Mouse (Mus musculus) intestine, postnatal 0 days (tissue): ENCODE measurements around the gene Hnrnpa1. TPM values are rescaled to one million over a fixed set of nuclear protein-coding genes. Genes with fewer than 3 reads are reported as not detected.

ENCODE experiments used
- ATAC-seq: fragments of 200-750 bp; cut with Nextera tagmentation; 2 replicates; pipeline ENCODE4 v1.8.0; 2017; ENCODE audit warnings: mild to moderate bottlenecking, moderate TSS enrichment, moderate library complexity
- H3K27ac ChIP-seq: fragments of 300-500 bp; sonication (generic); 2 replicates; pipeline ENCODE4 v1.5.1; 2014; ENCODE audit warnings: mild to moderate bottlenecking, low read depth, low read length, moderate library complexity
- H3K27me3 ChIP-seq: fragments of 300-500 bp; sonication (generic); replicated peaks from 2 replicates; pipeline ENCODE4 v1.6.1; 2014; ENCODE audit warnings: low read length, mixed read lengths; ENCODE audit not compliant: control insufficient read depth, insufficient read depth
- H3K36me3 ChIP-seq: fragments of 300-500 bp; sonication (generic); 2 replicates; pipeline ENCODE4 v1.6.1; 2014; ENCODE audit warnings: mild to moderate bottlenecking, moderate library complexity; ENCODE audit not compliant: control insufficient read depth, insufficient read depth
- H3K4me1 ChIP-seq: fragments of 300-500 bp; sonication (generic); replicated peaks from 2 replicates; pipeline ENCODE4 v1.6.1; 2014; ENCODE audit warnings: antibody characterized with exemption, low read length, mixed read lengths; ENCODE audit not compliant: control insufficient read depth, insufficient read depth
- H3K4me2 ChIP-seq: fragments of 300-500 bp; sonication (generic); replicated peaks from 2 replicates; pipeline ENCODE4 v1.6.1; 2014; ENCODE audit warnings: low read depth, mild to moderate bottlenecking, moderate library complexity
- H3K4me3 ChIP-seq: fragments of 300-500 bp; sonication (generic); 2 replicates; pipeline ENCODE4 v1.5.1; 2014; ENCODE audit warnings: low read depth, low read length
- H3K9ac ChIP-seq: fragments of 300-500 bp; sonication (generic); 2 replicates; pipeline ENCODE4 v1.6.1; 2014; ENCODE audit warnings: mild to moderate bottlenecking, low read depth, low read length
- H3K9me3 ChIP-seq: fragments of 300-500 bp; sonication (generic); 2 replicates; pipeline ENCODE4 v1.6.1; 2016; ENCODE audit warnings: mixed run types; ENCODE audit not compliant: control insufficient read depth
- CTCF ChIP-seq: sonication (generic); IDR thresholded peaks from 2 replicates; pipeline ENCODE4 v1.5.1; 2016; ENCODE audit warnings: low read depth, mild to moderate bottlenecking, control low read depth, antibody characterized with exemption, moderate library complexity
- WGBS: fragments of 180-500 bp; shearing (Covaris S2); extraction: QIAGEN DNeasy Blood & Tissue Kit; methylation state at CpG from one replicate; pipeline ENCODE4 v1.1.7; 2014; 5-methylcytosine and 5-hydroxymethylcytosine counted together
- microRNA counts: library from miRNA; unstranded; fragments of <30 nt; microRNA quantifications from one replicate; lab custom pipeline; 2016
- microRNA-seq: library from miRNA; unstranded; fragments of <30 nt; microRNA quantifications from one replicate; pipeline ENCODE4, GENCODE M21; 2016
- polyA plus RNA-seq: library from polyadenylated mRNA; unstranded; fragments of >200 nt; fragmentation: Nextera tagmentation; extraction: Ambion mirVana; gene quantifications from 2 replicates; pipeline ENCODE4 v1.2.1, GENCODE M21; 2015

Hnrnpa1 gene
- polyA plus RNA-seq, 1 experiment from 2014 or later = 219 TPM

- H3K9ac ChIP-seq = no peak overlapping the region
- no peak overlapping the region for H3K27ac ChIP-seq
- no peaks in the 10 kb centered on the region for H3K27me3 ChIP-seq
- 0 out of 2 replicates have a peak, but pooled peaks cover under 1% of the 10 kb centered on the region for H3K4me1 ChIP-seq
- no peak overlapping the region for H3K4me2 ChIP-seq
- H3K4me3 ChIP-seq = no peak overlapping the region
- ATAC-seq = no peak
- peaks cover 59% of the 10 kb centered on the region for H3K36me3 ChIP-seq
- H3K9me3 ChIP-seq = no peaks in the 10 kb centered on the region
- TF ChIP-seq CTCF = no peak
- WGBS = 81% methylated on average over 6 of the region's 6 CpGs
Observed at GRCm38 (mm10) chr15:103290417-103290816, 50.2 kb downstream of the Hnrnpa1 start.

GRCm38 (mm10) chr15:103290843-103291242 lies 50.6 kb downstream of the Hnrnpa1 start:
- no peak overlapping the region for H3K9ac ChIP-seq
- TF ChIP-seq CTCF = no peak
- peaks cover 62% of the 10 kb centered on the region for H3K36me3 ChIP-seq
- no peak overlapping the region for H3K4me3 ChIP-seq
- ATAC-seq = no peak
- WGBS = 86% methylated on average over 9 of the region's 9 CpGs
- H3K27me3 ChIP-seq = no peaks in the 10 kb centered on the region
- no peak overlapping the region for H3K27ac ChIP-seq
- no peaks in the 10 kb centered on the region for H3K4me1 ChIP-seq
- no peaks in the 10 kb centered on the region for H3K9me3 ChIP-seq
- H3K4me2 ChIP-seq = no peak overlapping the region

GRCm38 (mm10) chr15:103292673-103293345 lies 52.6 kb downstream of the Hnrnpa1 start:
- Histone ChIP-seq H3K27ac (no peak overlapping the region), H3K9ac (no peak overlapping the region), H3K4me3 (no peak overlapping the region), H3K4me1 (no peaks in the 10 kb centered on the region), H3K27me3 (no peaks in the 10 kb centered on the region), H3K36me3 (peaks cover 74% of the 10 kb centered on the region), H3K9me3 (no peaks in the 10 kb centered on the region), H3K4me2 (no peak overlapping the region)
- TF ChIP-seq CTCF = no peak
- 90% methylated on average over 4 of the region's 4 CpGs for WGBS
- ATAC-seq = no peak

- 95% methylated on average over 2 of the region's 2 CpGs for WGBS
- Histone ChIP-seq H3K4me3 (no peak overlapping the region), H3K9ac (no peak overlapping the region), H3K4me1 (no peaks in the 10 kb centered on the region), H3K27ac (no peak overlapping the region), H3K4me2 (no peak overlapping the region), H3K36me3 (peaks cover 79% of the 10 kb centered on the region), H3K9me3 (no peaks in the 10 kb centered on the region), H3K27me3 (no peaks in the 10 kb centered on the region)
- ATAC-seq = no peak
- peak; percentile 40 for TF ChIP-seq CTCF
Observed at GRCm38 (mm10) chr15:103293375-103293774, 53.1 kb downstream of the Hnrnpa1 start.

GRCm38 (mm10) chr15:103294649-103295048 lies 54.4 kb downstream of the Hnrnpa1 start:
- Histone ChIP-seq H3K9me3 (no peaks in the 10 kb centered on the region), H3K4me1 (no peaks in the 10 kb centered on the region), H3K36me3 (peaks cover 78% of the 10 kb centered on the region), H3K9ac (no peak overlapping the region), H3K4me3 (no peak overlapping the region), H3K4me2 (no peak overlapping the region), H3K27me3 (no peaks in the 10 kb centered on the region), H3K27ac (no peak overlapping the region; the same call in 1 of the 2 replicates)
- ATAC-seq = no peak
- 85% methylated on average over 2 of the region's 2 CpGs for WGBS
- no peak for TF ChIP-seq CTCF

GRCm38 (mm10) chr15:103295851-103296250 lies 55.6 kb downstream of the Hnrnpa1 start:
- no peaks in the 10 kb centered on the region for H3K27me3 ChIP-seq
- H3K9me3 ChIP-seq = no peaks in the 10 kb centered on the region
- H3K27ac ChIP-seq = no peak overlapping the region
- no peaks in the 10 kb centered on the region; the same call in 1 of the 2 replicates for H3K4me1 ChIP-seq
- TF ChIP-seq CTCF = no peak
- 36% methylated on average over 5 of the region's 5 CpGs for WGBS
- no peak for ATAC-seq
- no peak overlapping the region for H3K4me2 ChIP-seq
- H3K9ac ChIP-seq = no peak overlapping the region
- no peak overlapping the region for H3K4me3 ChIP-seq
- H3K36me3 ChIP-seq = peaks cover 73% of the 10 kb centered on the region

MicroRNAs encoded within 50 kb of the gene (microRNA counts, 519-probe panel; counts per million panel counts)
- 4,272 counts per million, percentile 63 among the panel's probes with 10 or more counts for microRNA mmu-miR-148b (lab: Ali Mortazavi, UCI)

Small RNA genes within 50 kb of the gene (microRNA-seq; reads per million reads assigned to microRNA genes)
- 621 reads per million, percentile 71 among the genes with 10 or more reads in this experiment for gene Mir148b

Other genes starting within 250 kb of the Hnrnpa1 start
- gene Hoxc8, start 249.8 kb upstream of the Hnrnpa1 start, polyA plus RNA-seq = 3.5 and 4.6 TPM in 2 replicates
- gene Hoxc6, start 242.2 kb upstream of the Hnrnpa1 start, polyA plus RNA-seq = 3.0 and 3.5 TPM in 2 replicates
- gene Hoxc4, start 221.5 kb upstream of the Hnrnpa1 start, polyA plus RNA-seq = 4.8 and 5.2 TPM in 2 replicates
- 8.6 and 9.2 TPM in 2 replicates for gene Smug1, start 73.3 kb upstream of the Hnrnpa1 start, polyA plus RNA-seq
- 24.0 TPM in 2 replicates for gene Cbx5, start 616 bp upstream of the Hnrnpa1 start, polyA plus RNA-seq
- 0.82 and 0.90 TPM in 2 replicates for gene Nfe2, start 18.0 kb downstream of the Hnrnpa1 start, polyA plus RNA-seq
- 248 and 253 TPM in 2 replicates for gene Copz1, start 32.3 kb downstream of the Hnrnpa1 start, polyA plus RNA-seq
- gene Gpr84, start 70.2 kb downstream of the Hnrnpa1 start, polyA plus RNA-seq = not detected in 2 replicates
- 2.9 and 3.1 TPM in 2 replicates for gene Zfp385a, start 99.7 kb downstream of the Hnrnpa1 start, polyA plus RNA-seq
- gene Itga5, start 126.3 kb downstream of the Hnrnpa1 start, polyA plus RNA-seq = 25.0 and 25.8 TPM in 2 replicates
- 0.23 TPM in 1 of 2 replicates, not detected in the other for gene Gtsf1, start 190.0 kb downstream of the Hnrnpa1 start, polyA plus RNA-seq
- gene Gtsf2, start 208.0 kb downstream of the Hnrnpa1 start, polyA plus RNA-seq = not detected in 2 replicates
- gene Nckap1l, start 213.4 kb downstream of the Hnrnpa1 start, polyA plus RNA-seq = 1.7 TPM in 2 replicates